Comparison of ENCODE assay signal across 23 mouse cellular contexts in the genomic region with DNA sequence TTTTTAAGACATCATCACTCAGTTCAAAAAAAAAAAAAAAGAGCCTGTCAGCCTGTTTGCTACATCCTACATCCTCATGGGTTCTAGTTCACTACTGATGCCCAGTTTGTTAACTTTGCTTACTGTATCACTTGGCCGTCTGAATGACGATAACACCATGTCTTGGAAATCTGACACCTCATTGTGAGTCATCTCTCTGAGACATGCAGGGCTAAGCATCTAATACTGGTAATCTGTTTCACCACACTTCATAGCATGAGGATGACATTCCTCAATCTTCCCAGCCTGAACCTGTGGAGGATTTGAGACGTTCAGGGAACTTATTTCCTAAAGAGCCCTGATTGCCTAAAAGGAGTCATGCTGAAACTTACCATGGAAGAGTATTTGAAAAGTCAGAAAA. TPM values are rescaled to one million over a fixed set of nuclear protein-coding genes. Genes with fewer than 3 reads are reported as not detected.
"Had no signal": no experiment of that assay in that cellular context is flagged by ENCODE, and none has a peak within 500 bp of the region (broad histone marks: within the 10 kb centered on the region; RNA-seq: fewer than 3 reads in every experiment).

No protein-coding gene starts in this region.

- H3K9me3 ChIP-seq: midbrain, embryonic 10.5 days; midbrain, embryonic 12.5 days; midbrain, embryonic 15.5 days; neural tube, embryonic 12.5 days had no signal

- H3K4me3 ChIP-seq: midbrain, embryonic 10.5 days; midbrain, embryonic 12.5 days; midbrain, embryonic 15.5 days; neural tube, embryonic 12.5 days had no signal

- H3K36me3 ChIP-seq: midbrain, embryonic 10.5 days; midbrain, embryonic 12.5 days; midbrain, embryonic 15.5 days; neural tube, embryonic 12.5 days had no signal

- ATAC-seq: midbrain, embryonic 15.5 days had no signal

- H3K9ac ChIP-seq: lung, embryonic 14.5 days; midbrain, embryonic 12.5 days; midbrain, embryonic 15.5 days; neural tube, embryonic 12.5 days had no signal

- H3K27me3 ChIP-seq: midbrain, embryonic 12.5 days; midbrain, embryonic 15.5 days; neural tube, embryonic 12.5 days had no signal

- DNase-seq: lung, adult 18-20 months; lung, embryonic 14.5 days; lung, postnatal 10 days; lung, postnatal 4 days; retina, postnatal 1 day; right cerebral cortex, adult 18-20 months; right cerebral cortex, postnatal 25 days; right cerebral cortex, postnatal 4 days; spleen, adult 18-20 months; thymus, adult 18-20 months; thymus, postnatal 14 days; thymus, postnatal 36 days had no signal

- H3K27ac ChIP-seq: midbrain, embryonic 10.5 days; midbrain, embryonic 12.5 days; midbrain, embryonic 15.5 days; neural tube, embryonic 12.5 days had no signal

- H3K4me2 ChIP-seq: lung, embryonic 14.5 days; midbrain, embryonic 12.5 days; midbrain, embryonic 15.5 days; neural tube, embryonic 12.5 days had no signal

- H3K4me1 ChIP-seq: midbrain, embryonic 10.5 days; midbrain, embryonic 12.5 days; midbrain, embryonic 15.5 days; neural tube, embryonic 12.5 days had no signal

RNA-seq across cellular contexts. Expression of a gene that starts 22.2 kb away (rescaled TPM):
- total RNA-seq: megakaryocyte, adult 5-6 weeks; megakaryocyte-erythroid progenitor cell, adult 5-6 weeks; midbrain, postnatal 0 days; monocyte, adult 5-6 weeks had no signal
- polyA plus RNA-seq: liver, embryonic 16.5 days; lung, embryonic 14.5 days; midbrain, embryonic 10.5 days; midbrain, embryonic 12.5 days; midbrain, embryonic 15.5 days; midbrain, postnatal 0 days; neural tube, embryonic 12.5 days; neural tube, embryonic 14.5 days; small intestine, adult 2 months had no signal
